ENCODE assay signal across 20 mouse cellular contexts in the genomic region with DNA sequence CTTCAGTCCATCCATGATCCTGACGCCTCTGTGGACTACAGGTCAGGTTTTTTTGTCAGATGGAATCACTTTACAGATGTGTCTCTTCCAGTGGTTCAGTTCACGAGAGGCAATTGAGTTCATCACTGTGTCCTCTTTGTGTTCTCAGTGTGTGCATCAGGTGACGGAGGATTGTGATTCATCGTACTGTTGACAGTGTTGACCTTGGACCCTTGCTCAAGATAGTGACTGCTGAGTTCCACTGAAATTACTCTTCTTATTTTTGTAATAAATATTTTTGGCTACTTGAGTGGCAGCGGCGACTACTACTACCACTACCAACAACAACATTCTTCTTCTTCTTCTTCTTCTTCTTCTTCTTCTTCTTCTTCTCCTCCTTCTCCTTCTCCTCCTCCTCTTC.
DNase-seq lines count a peak whose midpoint lies in the region.
"Had no signal": no experiment of that assay in that cellular context is flagged by ENCODE, and none has a peak within 500 bp of the region (broad histone marks: within the 10 kb centered on the region; RNA-seq: fewer than 3 reads in every experiment).

No protein-coding gene starts in this region.

- peak; percentile 27 to 56 for DNase-seq in adrenal gland, adult (ENCODE audit: inconsistent age in 2 of 2, low spot score in 1 of 2)
- DNase-seq in adrenal gland, postnatal 25 days = no peak
- DNase-seq in adrenal gland, adult 2 months = peak; percentile 54
- no peak for DNase-seq in adrenal gland, postnatal 10 days
- DNase-seq in adrenal gland, adult 8-10 months = peak; percentile 18
- no peak for DNase-seq in adrenal gland, postnatal 4 days (ENCODE audit: low spot score in 2 of 2)
- peak; percentile 36 to 38 for DNase-seq in adrenal gland, postnatal 36 days
- no peak for DNase-seq in adrenal gland, adult 18-20 months (ENCODE audit: low spot score in 2 of 2)
- DNase-seq: adrenal gland, postnatal 14 days; B cell, adult 2 months; cerebellum, adult 11 months; cerebellum, adult 11-12 months; cerebellum, adult 18-20 months; cerebellum, adult 2 months; cerebellum, adult 8-10 months; cerebellum, adult 9-10 months; cerebellum, adult 9-11 months; cerebellum, postnatal 10 days; cerebellum, postnatal 14 days; cerebellum, postnatal 25 days had no signal

Comparison
In these comparisons a context has a peak if more than half of its experiments do, and no peak if none do; other contexts are left out.
1. DNase-seq: peak in adrenal gland, adult (2 of 2), adrenal gland, adult 2 months (single experiment), adrenal gland, adult 8-10 months (single experiment) and adrenal gland, postnatal 36 days (2 of 2); none in adrenal gland, postnatal 25 days (single experiment), adrenal gland, postnatal 10 days (single experiment), adrenal gland, postnatal 4 days (0 of 2) and adrenal gland, adult 18-20 months (0 of 2).